Mouse (Mus musculus) activated CD4-positive, CD25-positive, alpha-beta regulatory T cell (primary cell): ENCODE results near the gene Slc9a3r1. TPM values are rescaled to one million over a fixed set of nuclear protein-coding genes. Genes with fewer than 3 reads are reported as not detected.

Experiments used
- polyA plus RNA-seq, 2 experiments: library from polyadenylated mRNA; unstranded; fragments of 100-300 nt; shearing (Covaris generic); gene quantifications; one replicate each; pipeline ENCODE4 v1.2.1; 2017

Gene Slc9a3r1
- 100 to 1,000 TPM; 316 to 490 TPM for polyA plus RNA-seq

DNA sequence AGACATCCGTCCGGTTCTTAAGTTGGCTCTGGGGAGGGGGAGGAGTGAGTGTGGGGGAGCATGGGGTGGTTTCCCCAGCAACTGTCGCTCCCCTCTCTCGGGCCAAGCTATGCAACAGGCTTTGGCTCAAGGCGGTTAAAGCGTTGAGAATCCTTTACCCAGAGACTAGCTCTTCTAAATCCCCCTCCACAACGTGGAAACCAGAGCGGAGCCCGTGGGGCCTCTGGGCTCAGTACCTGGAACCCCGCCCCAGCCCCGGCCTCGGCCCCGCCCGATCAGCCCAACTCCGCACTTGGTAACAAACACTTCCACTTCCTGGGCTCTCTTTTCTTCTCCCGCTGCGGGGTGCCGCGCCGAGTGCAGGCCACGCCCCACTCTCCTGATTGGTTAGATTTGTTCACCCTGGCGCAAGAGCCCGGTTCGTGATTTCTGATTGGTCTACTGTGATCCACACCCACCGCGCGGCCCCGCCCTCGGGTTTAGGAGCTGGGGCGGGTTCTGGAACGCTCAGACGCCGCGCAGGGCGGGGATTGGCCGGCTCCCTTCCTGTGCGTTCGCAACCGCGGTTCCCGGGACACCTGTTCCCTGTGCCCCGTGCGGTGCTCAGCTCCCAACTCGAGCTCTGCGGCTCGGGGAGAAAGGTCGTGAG lies at the start of gene Slc9a3r1:
TSS of gene Slc9a3r1 (plus strand) at position 510 of the 649 bp plus-strand sequence.

DNA sequence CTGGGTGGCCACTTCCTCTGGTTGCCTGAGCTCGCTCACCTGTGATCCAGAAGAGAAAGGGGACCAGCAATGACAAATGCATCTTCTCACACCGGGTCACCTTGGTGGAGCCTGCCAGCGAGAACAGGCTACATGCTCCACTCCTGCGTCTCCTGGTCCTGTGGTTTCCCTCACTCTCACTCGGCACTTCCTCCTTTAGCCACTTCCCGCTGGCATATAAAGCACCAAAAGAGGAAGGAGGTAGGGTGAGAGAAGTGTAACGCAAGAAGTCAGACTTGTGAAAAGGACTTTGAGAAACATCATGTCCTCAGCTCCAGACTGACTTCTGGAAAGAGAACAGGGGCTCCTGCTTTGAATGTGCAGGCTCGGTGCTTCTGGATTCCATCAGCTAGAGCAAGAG lies 29.3 kb upstream of the Slc9a3r1 start, which contains the start of gene Cd300lf:
TSS of gene Cd300lf (minus strand) at position 193 of the 400 bp plus-strand sequence.

DNA sequence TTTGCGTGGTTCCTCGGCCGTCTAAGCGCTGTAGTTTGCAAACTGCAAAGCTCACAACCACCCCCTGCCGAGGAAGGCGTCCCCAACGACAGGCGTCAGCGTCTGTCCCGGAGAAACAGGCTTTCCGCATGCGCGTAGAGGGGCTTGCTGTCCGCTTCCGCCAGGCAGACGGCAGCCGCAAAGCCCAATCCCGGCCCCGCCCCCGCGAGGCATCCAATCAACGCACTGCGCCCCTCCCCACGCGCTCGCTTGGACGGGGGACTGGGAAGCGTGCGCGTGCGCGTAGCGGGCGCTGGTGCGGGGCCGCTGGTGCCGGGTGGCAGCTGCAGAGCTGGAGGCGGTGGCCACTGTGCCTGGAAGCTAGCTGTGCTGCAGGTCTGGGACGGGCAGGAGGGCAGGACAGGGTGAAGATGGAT lies 24.1 kb downstream of the Slc9a3r1 start, which contains the start of gene Tmem104:
TSS of gene Tmem104 (plus strand) at position 264 of the 416 bp plus-strand sequence.

DNA sequence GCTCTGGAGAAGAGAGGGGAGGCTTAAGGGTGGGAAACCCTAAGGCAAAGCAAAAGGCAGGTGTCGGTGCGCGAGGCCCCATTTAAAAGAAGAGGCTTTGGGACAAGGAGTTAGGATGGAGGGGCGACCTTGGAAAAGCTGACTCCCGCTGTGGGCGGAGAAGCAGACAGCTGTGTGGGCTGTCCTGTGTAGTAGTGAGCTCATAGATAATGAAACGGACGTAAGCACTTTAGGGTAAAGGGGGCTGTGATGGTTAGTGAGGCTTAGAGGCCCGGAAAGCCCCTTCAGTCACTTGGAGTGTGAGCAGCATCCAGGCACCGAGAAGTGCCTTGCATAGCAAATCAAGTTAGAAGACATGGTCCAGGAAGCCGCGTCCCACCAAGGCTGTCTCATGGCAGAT lies 24.6 kb downstream of the Slc9a3r1 start, which contains the start of gene Nat9:
TSS of gene Nat9 (minus strand) at position 167 of the 400 bp plus-strand sequence.

Other genes with a start within 250 kb of the Slc9a3r1 start
- gene Cd300lb, start 229.0 kb upstream of the Slc9a3r1 start, polyA plus RNA-seq: under 1 TPM; 0.56 to 0.66 TPM
- gene Cd300c, start 194.2 kb upstream of the Slc9a3r1 start, polyA plus RNA-seq: under 1 TPM in 1 of 2 experiments, not detected in 1; 0.26 TPM
- gene Cd300ld, start 173.4 kb upstream of the Slc9a3r1 start, polyA plus RNA-seq: 1 to 10 TPM in 1 of 2 experiments, not detected in 1; 1.1 TPM
- gene Cd300c2, start 161.5 kb upstream of the Slc9a3r1 start, polyA plus RNA-seq: 1 to 10 TPM in 1 of 2 experiments, under 1 TPM in 1; 0.61 to 3.9 TPM
- gene Cd300ld2, start 147.1 kb upstream of the Slc9a3r1 start, polyA plus RNA-seq: under 1 TPM in 1 of 2 experiments, not detected in 1; 0.75 TPM
- gene Cd300ld4, start 136.3 kb upstream of the Slc9a3r1 start, polyA plus RNA-seq: not detected
- not detected for gene Cd300ld5, start 125.6 kb upstream of the Slc9a3r1 start, polyA plus RNA-seq
- gene Cd300ld3, start 114.9 kb upstream of the Slc9a3r1 start, polyA plus RNA-seq: not detected
- gene Cd300e, start 101.2 kb upstream of the Slc9a3r1 start, polyA plus RNA-seq: under 1 TPM in 1 of 2 experiments, not detected in 1; 0.73 TPM
- 100 to 1,000 TPM; 161 to 191 TPM for gene Rab37, start 71.9 kb upstream of the Slc9a3r1 start, polyA plus RNA-seq
- 1 to 10 TPM in 1 of 2 experiments, under 1 TPM in 1; 0.60 to 4.1 TPM for gene Cd300lf, start 29.3 kb upstream of the Slc9a3r1 start, polyA plus RNA-seq
- gene Tmem104, start 24.1 kb downstream of the Slc9a3r1 start, polyA plus RNA-seq: 10 to 100 TPM in 1 of 2 experiments, 1 to 10 TPM in 1; 9.5 to 14.9 TPM
- 10 to 100 TPM in 1 of 2 experiments, 1 to 10 TPM in 1; 7.7 to 13.8 TPM for gene Nat9, start 24.5 kb downstream of the Slc9a3r1 start, polyA plus RNA-seq
- under 1 TPM in 1 of 2 experiments, not detected in 1; 0.05 TPM for gene Grin2c, start 103.9 kb downstream of the Slc9a3r1 start, polyA plus RNA-seq
- gene Fdxr, start 113.7 kb downstream of the Slc9a3r1 start, polyA plus RNA-seq: 10 to 100 TPM; 26.7 to 35.3 TPM
- 1 to 10 TPM in 1 of 2 experiments, under 1 TPM in 1; 0.57 to 1.1 TPM for gene Fads6, start 134.3 kb downstream of the Slc9a3r1 start, polyA plus RNA-seq
- gene Otop2, start 143.8 kb downstream of the Slc9a3r1 start, polyA plus RNA-seq: not detected
- gene Ush1g, start 158.7 kb downstream of the Slc9a3r1 start, polyA plus RNA-seq: not detected
- under 1 TPM in 1 of 2 experiments, not detected in 1; 0.16 TPM for gene Otop3, start 171.4 kb downstream of the Slc9a3r1 start, polyA plus RNA-seq
- 1 to 10 TPM; 2.2 to 9.0 TPM for gene Hid1, start 204.4 kb downstream of the Slc9a3r1 start, polyA plus RNA-seq
- gene Cdr2l, start 218.6 kb downstream of the Slc9a3r1 start, polyA plus RNA-seq: under 1 TPM in 1 of 2 experiments, not detected in 1; 0.41 TPM
- gene Mrpl58, start 240.4 kb downstream of the Slc9a3r1 start, polyA plus RNA-seq: 100 to 1,000 TPM; 139 to 191 TPM